Mouse (Mus musculus): ENCODE measurements around the gene Spaar. TPM values are rescaled to one million over a fixed set of nuclear protein-coding genes. Genes with fewer than 3 reads are reported as not detected.

The Spaar gene
- not detected in 3 replicates for total RNA-seq (2017)

- no peak for ATAC-seq (replicated peaks; ENCODE audit: insufficient number of reproducible peaks, low FRiP score, low TSS enrichment, poor library complexity, severe bottlenecking)
These were observed at the start of gene Spaar for GRCm38 (mm10) chr4:43729794-43730550. Gene Spaar, plus strand, starts transcription at chr4:43730034.

- no peak for ATAC-seq (replicated peaks; ENCODE audit: insufficient number of reproducible peaks, low FRiP score, low TSS enrichment, poor library complexity, severe bottlenecking)
These were observed 39.8 kb upstream of the Spaar start for GRCm38 (mm10) chr4:43690021-43690420.

- no peak for ATAC-seq (replicated peaks; ENCODE audit: insufficient number of reproducible peaks, low FRiP score, low TSS enrichment, poor library complexity, severe bottlenecking)
These were observed 38.8 kb upstream of the Spaar start for GRCm38 (mm10) chr4:43691026-43691425.

- ATAC-seq (replicated peaks; ENCODE audit: insufficient number of reproducible peaks, low FRiP score, low TSS enrichment, poor library complexity, severe bottlenecking) = peak; percentile 60
These were observed 36.0 kb upstream of the Spaar start for GRCm38 (mm10) chr4:43693806-43694241.

- ATAC-seq (replicated peaks; ENCODE audit: insufficient number of reproducible peaks, low FRiP score, low TSS enrichment, poor library complexity, severe bottlenecking) = no peak
These were observed 35.2 kb upstream of the Spaar start for GRCm38 (mm10) chr4:43694439-43695248.

- ATAC-seq (replicated peaks; ENCODE audit: insufficient number of reproducible peaks, low FRiP score, low TSS enrichment, poor library complexity, severe bottlenecking) = no peak
These were observed 34.6 kb upstream of the Spaar start for GRCm38 (mm10) chr4:43695249-43695671.

- ATAC-seq (replicated peaks; ENCODE audit: insufficient number of reproducible peaks, low FRiP score, low TSS enrichment, poor library complexity, severe bottlenecking) = no peak
These were observed 33.3 kb upstream of the Spaar start for GRCm38 (mm10) chr4:43696561-43696960.

GRCm38 (mm10) chr4:43700707-43701106 is 29.1 kb upstream of the Spaar start, which contains the start of gene Olfr70:
Gene Olfr70, minus strand, starts transcription at chr4:43700807.
- no peak for ATAC-seq (replicated peaks; ENCODE audit: insufficient number of reproducible peaks, low FRiP score, low TSS enrichment, poor library complexity, severe bottlenecking)

GRCm38 (mm10) chr4:43703439-43703838 is 26.4 kb upstream of the Spaar start:
- no peak for ATAC-seq (replicated peaks; ENCODE audit: insufficient number of reproducible peaks, low FRiP score, low TSS enrichment, poor library complexity, severe bottlenecking)

GRCm38 (mm10) chr4:43703851-43704250 is 26.0 kb upstream of the Spaar start:
- no peak for ATAC-seq (replicated peaks; ENCODE audit: insufficient number of reproducible peaks, low FRiP score, low TSS enrichment, poor library complexity, severe bottlenecking)

- ATAC-seq (replicated peaks; ENCODE audit: insufficient number of reproducible peaks, low FRiP score, low TSS enrichment, poor library complexity, severe bottlenecking) = no peak
These were observed 23.8 kb upstream of the Spaar start for GRCm38 (mm10) chr4:43705991-43706390.

- no peak for ATAC-seq (replicated peaks; ENCODE audit: insufficient number of reproducible peaks, low FRiP score, low TSS enrichment, poor library complexity, severe bottlenecking)
These were observed 20.0 kb upstream of the Spaar start, which contains the start of gene Olfr71 for GRCm38 (mm10) chr4:43709869-43710268. Gene Olfr71, minus strand, starts transcription at chr4:43710255.

- no peak for ATAC-seq (replicated peaks; ENCODE audit: insufficient number of reproducible peaks, low FRiP score, low TSS enrichment, poor library complexity, severe bottlenecking)
These were observed 18.0 kb upstream of the Spaar start for GRCm38 (mm10) chr4:43711821-43712220.

GRCm38 (mm10) chr4:43713652-43714219 is 16.1 kb upstream of the Spaar start:
- no peak for ATAC-seq (replicated peaks; ENCODE audit: insufficient number of reproducible peaks, low FRiP score, low TSS enrichment, poor library complexity, severe bottlenecking)

- no peak for ATAC-seq (replicated peaks; ENCODE audit: insufficient number of reproducible peaks, low FRiP score, low TSS enrichment, poor library complexity, severe bottlenecking)
These were observed 9.2 kb upstream of the Spaar start for GRCm38 (mm10) chr4:43720491-43721228.

GRCm38 (mm10) chr4:43722191-43722590 is 7.6 kb upstream of the Spaar start:
- ATAC-seq (replicated peaks; ENCODE audit: insufficient number of reproducible peaks, low FRiP score, low TSS enrichment, poor library complexity, severe bottlenecking) = no peak

GRCm38 (mm10) chr4:43724764-43725163 is 5.1 kb upstream of the Spaar start:
- ATAC-seq (replicated peaks; ENCODE audit: insufficient number of reproducible peaks, low FRiP score, low TSS enrichment, poor library complexity, severe bottlenecking) = no peak

- ATAC-seq (replicated peaks; ENCODE audit: insufficient number of reproducible peaks, low FRiP score, low TSS enrichment, poor library complexity, severe bottlenecking) = no peak
These were observed 3.4 kb upstream of the Spaar start for GRCm38 (mm10) chr4:43726228-43726993.

Data from monocyte, adult 5-6 weeks (primary cell).